Mouse (Mus musculus): Measurements from ENCODE around the gene 4933427D14Rik.
"Not testable (repeated sequence)": the region's sequence is repeated elsewhere in the genome, so short reads cannot be mapped to it uniquely, and the experiment has no call there.

4933427D14Rik gene

DNA sequence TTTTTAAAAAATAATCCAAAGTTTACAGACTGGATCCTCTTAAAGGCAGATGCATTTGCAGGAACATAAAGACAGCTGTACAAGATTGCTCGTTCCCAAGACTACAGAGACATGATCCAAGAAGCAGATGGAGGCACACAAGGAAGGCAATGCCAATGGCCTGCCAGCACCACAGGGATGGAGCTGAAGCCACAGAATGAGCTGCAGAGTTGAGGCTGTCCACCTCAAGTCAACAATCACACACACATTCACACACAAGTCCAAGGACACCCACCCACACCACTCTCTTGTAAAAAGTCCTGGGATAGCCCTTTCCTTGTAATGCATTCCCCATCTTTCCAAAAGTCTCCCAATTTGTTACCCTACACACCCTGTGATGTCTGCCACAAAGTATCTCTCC, 3.8 kb downstream of the 4933427D14Rik start:
- DNase-seq, result no peak

DNA sequence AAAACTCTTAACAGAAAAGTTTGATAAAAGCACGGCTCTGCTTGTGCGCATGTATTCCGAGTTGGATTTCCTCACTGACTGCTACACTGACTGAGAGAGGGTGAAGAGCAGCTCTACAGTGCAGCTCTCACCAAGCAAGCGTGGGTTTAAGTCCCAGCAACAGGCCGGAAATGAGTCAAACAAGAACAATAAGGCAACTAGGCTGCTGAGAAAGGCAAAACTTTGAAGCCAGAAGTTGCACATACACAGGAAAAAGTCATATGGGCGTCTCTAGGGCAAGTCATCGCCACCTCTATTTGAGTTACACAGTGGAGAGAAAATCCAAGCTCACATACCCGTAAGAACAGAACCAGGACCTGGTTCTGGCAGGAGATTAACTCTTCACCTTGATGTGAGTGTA, 10.8 kb downstream of the 4933427D14Rik start:
- no peak for DNase-seq

DNA sequence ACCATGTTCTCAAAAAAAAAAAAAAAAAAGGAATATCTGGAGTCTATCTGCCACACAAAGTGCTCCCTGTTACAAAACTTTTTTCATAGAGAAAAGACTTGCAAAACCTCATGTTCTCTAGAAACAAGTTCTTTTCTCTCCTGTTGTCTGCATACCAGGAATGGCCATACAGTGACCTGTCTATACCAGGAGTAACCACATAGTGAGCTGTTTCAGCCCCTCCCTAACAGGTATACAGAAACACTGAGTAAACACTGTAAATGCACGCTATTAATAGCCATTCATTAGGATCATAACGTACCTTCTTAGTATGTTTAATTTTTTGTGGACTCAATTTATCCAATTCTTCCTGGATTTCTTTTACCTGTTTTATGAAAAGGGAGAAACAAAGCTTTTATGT, 13.0 kb downstream of the 4933427D14Rik start:
- no peak for DNase-seq

DNA sequence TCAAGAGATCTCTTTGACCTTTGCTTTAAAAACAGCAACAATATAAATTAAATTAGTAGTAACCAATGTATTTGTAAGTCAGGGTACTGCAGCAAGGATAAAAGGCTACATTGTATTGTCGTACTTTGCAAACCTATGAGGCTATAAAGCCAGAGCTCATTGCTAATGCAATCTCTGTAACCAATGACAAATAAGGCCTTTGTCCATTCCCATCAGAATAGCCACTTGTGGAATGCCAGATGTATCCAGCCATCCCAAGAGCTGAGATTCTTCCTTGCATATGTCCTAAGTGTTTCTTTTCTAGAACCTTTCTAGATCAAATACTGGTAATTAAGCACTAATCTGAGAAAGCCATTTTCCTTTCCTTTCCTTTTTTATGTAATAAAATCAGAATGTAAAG, 16.4 kb downstream of the 4933427D14Rik start:
- DNase-seq, result no peak

DNA sequence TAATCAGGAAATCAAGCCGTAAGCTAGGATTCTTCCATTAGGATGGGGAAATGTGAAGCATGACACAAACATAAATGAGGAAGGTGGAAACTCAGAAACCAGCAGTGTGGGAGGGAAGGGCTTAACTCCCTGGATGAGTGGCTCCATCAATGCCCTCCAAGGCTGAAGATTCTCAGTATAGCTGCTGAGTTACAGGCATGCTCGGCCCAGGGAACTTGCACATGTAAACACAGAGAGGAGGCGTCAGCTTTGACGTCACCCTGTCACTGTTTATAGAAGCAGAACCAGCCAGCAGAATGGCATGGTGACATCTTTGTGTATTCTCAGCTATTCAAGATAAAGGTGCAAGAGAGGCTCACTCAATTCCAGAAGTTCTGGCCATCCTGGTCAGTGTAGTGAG, 23.0 kb downstream of the 4933427D14Rik start:
- DNase-seq, result no peak

DNA sequence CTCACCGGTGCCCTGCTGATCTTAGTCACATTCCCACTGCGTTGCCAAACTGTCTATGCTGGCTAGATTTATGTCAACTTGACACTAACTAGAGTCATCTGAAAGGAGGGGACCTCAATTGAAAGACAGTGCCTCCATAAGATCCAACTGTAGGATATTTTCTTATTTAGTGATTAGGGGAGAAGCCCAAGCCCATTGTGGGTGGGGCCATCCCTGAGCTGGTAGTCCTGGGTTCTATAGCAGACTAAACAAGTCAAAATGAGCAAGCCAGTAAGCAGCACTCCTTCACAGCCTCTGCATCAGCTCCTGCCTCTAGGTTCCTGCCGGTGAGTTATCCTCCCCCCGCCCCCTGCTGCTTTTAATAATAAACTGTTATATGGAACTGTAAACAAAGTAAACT, 26.1 kb downstream of the 4933427D14Rik start:
- no peak for DNase-seq

DNA sequence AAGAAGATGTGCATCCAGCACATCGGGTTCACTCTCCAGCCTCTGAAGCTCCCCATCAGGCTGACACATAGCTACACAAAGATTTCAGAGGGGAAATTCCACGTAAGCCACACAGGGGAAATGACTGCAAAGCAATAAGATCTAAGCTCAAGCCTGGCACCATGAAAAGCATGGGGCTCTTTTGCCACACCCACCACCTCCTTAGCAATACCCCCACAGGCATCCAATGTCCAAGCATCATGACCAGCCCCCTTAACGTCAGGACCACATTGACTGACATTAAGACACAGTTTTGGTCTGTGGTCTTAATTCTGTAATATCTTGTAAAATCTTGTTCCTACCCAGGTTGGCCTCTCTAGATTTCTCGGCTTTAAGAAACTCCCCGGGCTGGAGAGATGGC, 26.7 kb downstream of the 4933427D14Rik start:
- DNase-seq, result no peak

DNA sequence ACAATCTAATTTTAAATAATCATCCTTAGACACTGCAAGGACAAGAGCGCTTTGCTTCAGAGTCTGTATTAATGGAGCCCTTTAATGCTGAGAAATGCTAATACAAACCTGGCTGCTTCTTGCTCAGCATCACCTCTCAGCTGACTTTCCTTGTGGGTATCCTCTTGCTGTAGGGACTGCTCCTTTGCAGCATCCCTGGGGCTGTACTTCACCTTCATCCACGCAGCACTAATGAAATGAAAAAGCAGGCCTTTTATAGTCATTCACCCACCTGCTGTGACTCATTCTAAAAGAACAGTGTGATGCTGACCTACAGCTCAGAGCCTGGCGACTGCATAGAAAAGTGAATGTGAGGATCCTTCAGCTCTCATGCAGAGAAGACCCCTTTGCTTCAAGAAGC, 30.7 kb downstream of the 4933427D14Rik start:
- peak; percentile 46 for DNase-seq

DNA sequence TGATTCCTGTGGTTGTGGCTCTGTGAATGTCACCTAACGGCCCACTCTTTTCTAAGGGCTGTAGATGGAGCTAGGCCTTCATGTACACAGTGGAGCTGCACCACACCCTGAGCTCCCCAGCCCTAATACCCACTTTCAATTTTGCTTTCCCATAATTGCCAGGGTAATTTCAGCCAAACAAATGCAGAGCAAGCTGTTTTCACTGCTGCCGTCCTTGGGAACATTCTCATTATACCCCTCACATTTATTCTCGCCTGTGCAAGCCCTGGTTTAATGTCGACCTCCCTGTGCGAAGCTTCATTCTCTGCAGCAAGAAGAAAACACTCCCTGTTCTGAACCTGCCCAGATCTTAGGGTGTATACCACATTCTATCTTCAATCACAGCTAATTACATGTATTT, 31.3 kb downstream of the 4933427D14Rik start:
- no peak for DNase-seq

DNA sequence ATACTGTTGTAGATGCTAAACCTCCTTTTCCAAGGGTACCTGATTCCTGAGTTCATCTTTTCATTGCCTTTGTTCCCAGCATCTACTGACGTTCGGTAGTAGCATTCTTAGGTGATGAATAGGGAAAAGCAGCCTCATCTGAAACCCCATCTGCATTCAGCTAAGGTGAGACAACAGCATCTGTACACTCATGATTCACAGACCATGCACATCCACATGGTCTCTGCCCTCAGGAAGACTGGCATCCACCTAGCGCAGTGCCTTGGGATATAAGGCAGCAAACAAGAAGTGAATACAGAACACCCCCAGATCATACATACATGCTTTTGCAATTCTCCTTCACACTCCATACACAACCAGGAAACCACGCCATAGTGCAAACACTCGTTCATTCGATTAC, 32.5 kb downstream of the 4933427D14Rik start:
- no peak for DNase-seq

DNA sequence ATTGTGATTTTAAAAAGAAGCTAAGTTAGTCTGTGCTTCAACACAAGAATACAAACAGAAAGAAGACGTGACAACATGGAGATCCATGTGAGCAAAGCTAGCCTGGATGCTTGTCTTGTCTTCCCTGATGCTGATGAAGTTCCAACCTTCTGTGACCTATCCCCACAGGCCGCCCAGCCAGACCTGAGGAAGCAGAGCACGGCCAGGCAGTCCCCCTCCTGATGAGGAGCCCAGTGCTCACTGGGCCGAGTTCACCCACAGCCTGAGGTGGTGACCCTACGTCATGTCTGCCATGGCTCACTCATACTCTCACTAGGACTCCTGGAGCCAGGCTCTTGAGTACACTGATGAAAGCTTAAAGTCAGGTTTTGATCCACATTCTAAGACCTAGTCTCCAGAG, 33.8 kb downstream of the 4933427D14Rik start:
- no peak for DNase-seq

DNA sequence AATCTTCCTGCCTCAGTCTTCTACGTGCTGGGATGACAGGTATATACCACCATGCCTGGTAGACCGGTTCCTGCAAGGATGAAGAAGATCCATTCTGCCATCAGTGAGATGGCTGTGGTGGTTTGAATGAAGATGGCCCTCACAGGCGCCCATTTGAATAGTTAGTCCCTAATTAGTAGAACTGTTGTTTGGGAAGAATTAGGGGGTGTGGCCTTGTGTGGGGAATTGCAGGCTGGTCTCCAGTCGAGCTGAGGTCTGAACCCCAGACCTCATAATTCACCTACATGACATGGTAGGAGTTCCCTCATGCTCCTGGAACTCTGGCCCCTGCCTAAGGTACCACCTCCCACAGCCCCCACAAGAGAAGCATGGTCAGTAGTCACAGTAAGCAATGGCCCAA, 35.4 kb downstream of the 4933427D14Rik start:
- DNase-seq, result not testable (repeated sequence)

DNA sequence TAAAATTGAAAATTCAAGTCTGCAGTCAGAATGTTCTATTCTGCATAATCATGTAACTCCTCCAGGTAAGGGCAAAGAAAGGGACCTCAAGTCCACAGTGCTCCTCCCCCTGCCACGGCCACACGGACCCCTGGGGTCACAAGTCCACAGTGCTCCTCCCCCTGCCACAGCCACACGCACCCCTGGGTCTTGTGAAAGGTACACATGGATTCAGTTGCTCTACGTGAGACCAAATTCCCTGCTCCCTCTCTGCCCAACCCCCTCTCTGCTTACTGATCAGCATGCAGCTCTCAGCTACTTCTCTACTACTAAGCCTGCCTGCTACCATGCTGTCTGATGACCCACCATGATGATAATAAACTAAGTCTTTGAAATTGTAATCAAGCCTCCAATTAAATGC, 37.4 kb downstream of the 4933427D14Rik start:
- no peak for DNase-seq

DNA sequence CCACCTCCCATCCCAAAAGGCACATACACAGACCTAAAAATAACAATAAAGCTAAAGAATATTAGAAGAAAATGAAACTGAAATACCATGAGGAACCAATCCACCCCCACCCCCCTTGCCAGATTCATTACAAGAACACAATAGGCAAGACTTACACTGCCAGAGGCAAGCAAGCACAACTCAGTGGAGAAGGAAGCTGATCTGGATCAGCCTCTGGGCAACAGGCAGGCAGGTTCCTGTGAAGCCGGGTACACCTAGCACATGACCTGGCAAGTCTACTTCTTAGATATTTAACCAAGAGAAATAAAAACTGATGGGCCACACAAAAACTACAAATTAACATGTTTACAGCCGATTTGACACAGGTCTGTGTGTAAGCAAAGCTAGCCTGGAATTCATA, 44.1 kb downstream of the 4933427D14Rik start:
- no peak for DNase-seq

DNA sequence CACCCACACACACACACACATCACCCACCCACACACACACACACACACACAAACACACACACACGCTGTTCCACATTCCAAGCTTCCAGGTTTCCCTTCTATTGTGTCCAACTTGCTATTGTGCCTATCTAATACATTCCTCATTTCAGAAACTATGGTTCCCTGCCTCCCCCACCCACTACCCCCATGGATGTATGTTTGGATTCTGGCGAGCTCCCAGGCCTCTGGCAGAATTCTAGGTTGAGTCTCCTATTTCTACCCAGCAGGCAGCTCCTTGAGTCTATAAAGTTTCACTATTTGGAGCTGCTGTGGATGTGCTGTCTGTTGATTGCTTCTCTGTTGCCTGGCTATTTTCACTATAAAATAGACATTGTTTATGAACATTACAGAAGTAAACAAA, 50.6 kb downstream of the 4933427D14Rik start:
- no peak for DNase-seq

DNA sequence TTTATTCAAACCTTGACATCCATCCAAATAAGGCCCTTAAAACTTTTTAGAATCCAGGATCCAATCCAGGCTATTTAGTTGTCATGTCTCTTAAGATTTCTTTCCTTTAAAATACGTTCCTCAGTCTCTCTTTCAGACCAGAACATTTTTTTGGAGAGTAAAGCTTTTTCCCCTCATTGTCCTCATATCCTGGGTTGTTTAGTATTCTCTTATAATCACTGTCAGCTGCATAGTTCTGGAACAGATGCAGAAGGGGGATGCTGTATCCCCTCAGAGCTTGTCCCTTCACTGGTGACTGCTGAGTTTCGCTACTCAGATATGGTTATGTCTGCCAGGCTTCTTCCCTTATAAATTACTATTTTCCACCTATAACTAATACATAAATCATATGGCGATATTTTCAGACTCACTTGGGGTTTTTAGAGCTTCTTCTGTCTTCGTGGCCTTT, 51.3 kb downstream of the 4933427D14Rik start:
- no peak for DNase-seq

DNA sequence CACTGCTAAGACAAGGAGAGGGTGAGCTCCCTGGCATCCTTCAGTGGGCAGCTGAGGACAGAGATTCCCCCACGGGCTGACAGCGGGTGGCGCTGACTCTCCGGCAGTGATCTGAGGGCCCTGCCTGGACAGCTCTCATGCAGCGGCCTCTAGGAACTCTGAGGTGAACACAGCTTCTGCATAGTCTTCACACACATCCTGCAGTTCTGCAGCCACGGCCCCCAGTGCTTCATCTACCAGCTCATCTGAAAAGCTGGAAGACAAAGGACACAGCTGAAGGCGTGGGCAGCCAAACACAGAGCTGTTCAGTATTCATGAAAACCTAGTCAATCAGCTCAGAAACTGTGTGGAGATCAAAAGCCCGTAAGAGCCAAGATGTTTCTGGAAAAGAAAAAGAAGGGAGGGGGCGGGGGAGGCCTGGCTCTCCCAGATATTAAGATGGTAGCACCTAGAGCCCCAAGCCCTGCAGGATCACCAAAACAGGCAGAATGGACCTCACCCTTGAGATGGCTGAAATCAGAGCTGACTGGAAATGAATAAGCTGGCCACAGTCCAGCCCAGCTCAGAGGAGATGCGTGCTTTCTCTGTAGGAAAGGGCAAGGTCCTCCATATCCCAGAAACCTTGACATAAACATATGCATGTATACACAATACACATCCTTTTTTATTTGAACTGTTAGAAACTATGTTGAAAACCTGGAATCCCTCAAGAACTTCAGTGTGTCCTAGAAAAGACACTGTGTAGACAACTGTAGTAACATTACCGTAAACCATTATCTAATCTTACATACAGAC, 51.9 kb downstream of the 4933427D14Rik start:
- no peak for DNase-seq

DNA sequence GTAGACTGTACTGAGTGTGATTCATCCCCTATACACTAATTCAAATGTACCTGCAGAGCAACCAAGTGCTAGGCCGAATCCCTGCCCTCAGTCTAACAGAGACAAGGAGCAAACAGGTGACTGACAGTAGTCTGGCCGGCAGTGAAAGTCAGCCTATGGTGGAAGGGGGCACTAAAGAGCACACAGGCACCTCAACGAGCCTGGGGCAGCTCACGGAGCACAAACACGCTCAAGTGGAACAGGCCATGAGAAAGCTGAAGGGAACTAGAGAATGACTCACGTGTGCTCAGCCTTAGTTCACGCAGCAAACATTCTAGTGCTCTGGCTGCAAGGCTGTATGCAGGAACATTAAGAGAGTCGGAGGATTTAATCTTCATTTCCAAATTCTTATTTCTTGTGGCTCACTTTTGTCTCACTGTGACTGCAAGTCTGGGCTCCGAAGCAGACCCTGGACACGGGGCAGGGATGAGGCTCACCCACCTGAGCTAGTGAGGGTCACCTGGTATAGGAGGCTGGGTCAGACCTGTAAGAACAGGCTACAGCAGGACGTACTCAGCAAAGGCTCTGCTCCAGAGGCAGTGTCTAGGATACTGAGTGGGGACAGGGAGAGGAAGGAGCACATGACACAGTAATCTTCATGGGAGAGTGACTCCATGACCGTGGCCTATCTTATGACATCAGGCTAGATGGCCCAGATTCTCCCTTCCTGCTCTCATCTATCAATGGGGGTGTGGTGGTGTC, 54.0 kb downstream of the 4933427D14Rik start:
- DNase-seq, result peak; percentile 42

DNA sequence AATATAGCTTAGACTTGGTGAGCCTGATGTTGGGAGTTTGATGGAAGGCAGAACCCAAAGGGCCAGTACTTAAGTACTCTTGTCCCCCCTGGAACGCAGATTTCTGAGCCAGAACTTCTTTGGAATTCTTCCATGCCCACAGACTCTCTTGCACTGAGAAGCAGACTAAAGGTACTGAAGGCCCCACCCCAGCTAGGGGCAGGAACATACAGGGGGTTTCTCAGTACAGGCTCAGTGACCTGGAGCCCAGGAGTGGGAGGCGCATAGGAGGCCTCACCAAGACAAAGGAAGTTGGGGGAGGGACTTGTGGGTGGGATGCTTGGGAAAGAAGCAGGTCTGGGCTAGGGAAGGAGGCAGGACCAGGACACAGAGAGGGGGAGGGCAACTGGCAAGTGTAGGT, 56.1 kb downstream of the 4933427D14Rik start:
- DNase-seq, result no peak

DNA sequence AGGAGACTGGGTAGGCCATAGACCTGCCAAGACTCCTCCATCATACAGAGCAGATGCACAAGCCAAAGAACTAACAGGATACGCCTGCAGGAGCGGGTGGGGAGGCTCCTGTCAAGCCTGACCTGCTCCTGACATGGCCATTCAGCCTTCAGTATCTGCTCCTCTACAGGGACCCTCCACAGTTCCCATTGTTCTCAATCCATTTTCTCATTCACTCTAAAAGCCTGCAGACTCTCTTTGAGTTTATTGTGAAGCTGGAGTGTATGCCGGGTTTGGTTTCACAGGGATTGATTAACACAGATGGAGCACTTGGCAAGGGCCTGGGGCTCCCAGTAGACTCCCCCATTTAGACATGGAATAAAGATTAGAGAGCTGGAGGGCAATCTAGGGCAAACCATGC, 59.3 kb downstream of the 4933427D14Rik start:
- peak; percentile 50 for DNase-seq

DNA sequence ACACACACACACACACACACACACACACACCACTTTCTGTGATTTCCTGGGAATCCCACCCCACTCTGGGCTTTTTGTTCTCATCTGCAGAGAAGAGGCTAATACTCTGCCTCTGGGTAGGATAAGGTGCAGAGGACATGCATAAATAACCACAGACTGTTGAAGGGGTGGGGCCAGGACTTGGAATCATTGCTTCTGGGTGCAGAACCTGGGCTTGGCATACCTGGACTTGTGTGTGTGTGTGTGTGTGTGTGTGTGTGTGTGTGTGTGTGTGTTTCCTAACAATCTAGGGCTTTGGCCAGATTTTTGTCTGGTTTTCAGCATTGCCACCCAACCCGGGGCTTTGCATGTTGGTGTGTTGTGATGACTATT, 61.4 kb downstream of the 4933427D14Rik start:
- DNase-seq, result no peak

DNA sequence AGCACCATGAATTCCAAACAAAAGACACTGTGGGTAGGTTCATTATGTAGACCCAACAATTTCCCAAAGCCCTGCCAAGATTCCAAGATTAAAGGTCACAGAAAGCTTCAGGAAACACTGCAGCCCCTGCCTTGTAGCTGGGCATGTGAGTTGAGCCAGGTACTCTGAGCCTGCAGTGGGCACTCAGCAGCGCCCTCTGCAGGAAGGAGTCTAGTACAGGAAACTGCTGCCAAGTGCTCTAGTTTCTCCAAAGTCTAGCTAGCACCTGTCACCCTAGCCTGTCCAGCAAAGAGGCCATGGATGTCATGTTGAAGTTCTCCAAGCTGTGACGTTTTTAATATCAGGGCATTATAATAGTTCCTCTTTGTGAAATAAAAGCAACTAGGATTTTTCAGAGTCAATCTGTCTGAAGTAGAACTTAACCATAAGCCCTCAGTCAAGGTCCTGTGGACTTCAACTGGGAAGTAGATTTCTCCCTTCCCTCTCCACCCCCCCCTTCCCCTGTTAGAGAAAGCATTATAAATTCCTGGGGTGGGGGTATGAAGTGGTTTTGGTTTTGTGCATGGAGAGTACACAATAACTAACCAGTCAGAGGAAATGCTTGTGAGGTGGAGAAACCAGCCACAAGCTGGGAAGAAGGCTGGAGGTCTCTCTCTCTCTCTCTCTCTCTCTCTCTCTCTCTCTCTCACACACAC, 61.9 kb downstream of the 4933427D14Rik start:
- peak; percentile 67 for DNase-seq

DNA sequence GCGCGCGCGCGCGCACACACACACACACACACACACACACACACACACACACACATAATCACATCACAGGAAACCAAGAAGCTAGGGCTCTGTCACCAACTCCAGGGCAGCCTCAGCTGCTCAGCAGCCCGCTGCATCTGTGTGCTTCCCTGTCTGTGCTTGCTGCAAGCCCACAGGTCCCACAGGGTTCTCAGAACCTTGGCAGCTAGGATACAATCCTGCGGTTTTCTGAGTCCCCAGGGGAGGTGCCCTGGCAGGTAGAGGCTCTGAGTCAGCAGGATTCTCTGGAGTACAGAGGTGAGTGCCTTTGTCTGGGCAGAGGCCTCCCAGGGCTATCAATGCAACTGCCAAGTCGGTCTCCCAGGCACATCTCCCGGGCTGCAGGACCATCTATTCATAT, 64.4 kb downstream of the 4933427D14Rik start:
- DNase-seq, result no peak

DNA sequence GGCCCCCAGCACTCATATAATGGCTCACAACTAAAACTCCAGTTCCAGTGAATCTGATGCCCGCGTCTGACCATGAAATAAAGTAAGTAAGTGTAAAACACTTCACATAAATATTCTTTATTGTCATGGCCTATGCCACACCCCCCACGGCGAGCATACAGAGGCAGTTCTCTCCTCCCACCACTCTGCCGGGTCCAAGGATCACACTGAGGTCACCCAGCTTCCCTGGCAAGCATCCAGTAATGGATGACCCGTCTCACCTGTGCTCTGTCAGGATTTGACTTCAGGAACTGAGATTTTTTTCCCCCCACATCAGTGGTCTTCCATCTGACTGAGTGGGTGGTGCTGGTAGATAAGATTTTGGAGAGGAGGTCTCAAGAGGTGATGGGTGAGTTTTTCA, 67.1 kb downstream of the 4933427D14Rik start:
- DNase-seq, result no peak

All from retina, postnatal 1 day (tissue).